8 mouse cellular contexts compared by ENCODE assay signal in genomic region chr17:45618941-45619385, GRCm38 (mm10). TPM values are rescaled to one million over a fixed set of nuclear protein-coding genes. Genes with fewer than 3 reads are reported as not detected.
DNase-seq lines count a peak whose midpoint lies in the region; ATAC-seq and TF ChIP-seq lines count a peak whose summit lies in the region.

No protein-coding gene starts in this region.

- no peaks in the 10 kb centered on the region for H3K36me3 ChIP-seq in testis, adult 2 months (ENCODE audit: control insufficient read depth, insufficient read depth, low read length)
- H3K36me3 ChIP-seq in heart, adult 2 months (ENCODE audit: control insufficient read depth, insufficient read depth, low read length): no peaks in the 10 kb centered on the region
- no peaks in the 10 kb centered on the region for H3K36me3 ChIP-seq in stomach, embryonic 16.5 days (ENCODE audit: control insufficient read depth, insufficient read depth, low read length)

- peak; percentile 73; the same call in 1 of the 2 replicates for ATAC-seq in stomach, embryonic 16.5 days (ENCODE audit: insufficient read depth, low FRiP score)

- H3K4me1 ChIP-seq in testis, adult 2 months (ENCODE audit: control insufficient read depth, insufficient read depth, low read length): peaks cover 14% of the 10 kb centered on the region
- peaks cover 3% of the 10 kb centered on the region for H3K4me1 ChIP-seq in heart, adult 2 months (ENCODE audit: control insufficient read depth, insufficient read depth, low read length)
- peaks cover 2% of the 10 kb centered on the region; the same call in 1 of the 2 replicates for H3K4me1 ChIP-seq in lung, adult 2 months (ENCODE audit: control insufficient read depth, insufficient read depth, low read length)
- H3K4me1 ChIP-seq in stomach, embryonic 16.5 days (ENCODE audit: control insufficient read depth, insufficient read depth, low read length): peaks cover 12% of the 10 kb centered on the region

- WGBS in heart, adult 2 months: 31% methylated on average over 8 of the region's 8 CpGs
- 32% methylated on average over 8 of the region's 8 CpGs for WGBS in lung, adult 2 months
- WGBS in stomach, embryonic 16.5 days: 27% methylated on average over 8 of the region's 8 CpGs

- no peak for DNase-seq in testis, postnatal 10 days (ENCODE audit: low spot score)
- peak; percentile 75 for DNase-seq in heart, adult 2 months
- DNase-seq in kidney, adult 11 months: peak; percentile 59
- DNase-seq in lung, adult 2 months: no peak
- no peak for DNase-seq in left cerebral cortex, postnatal 36 days (ENCODE audit: low spot score in 2 of 2)
- DNase-seq in layer of hippocampus, postnatal 25 days (ENCODE audit: extremely low spot score in 1 of 2, low spot score in 1 of 2): no peak

- no peak for TF ChIP-seq CTCF in testis, adult 2 months (IDR thresholded peaks at IDR 0.05; ENCODE audit: control insufficient read depth, insufficient read depth, insufficient replicate concordance, low read depth, low read length)
- TF ChIP-seq CTCF in heart, adult 2 months (IDR thresholded peaks at IDR 0.05): no peak
- TF ChIP-seq CTCF in lung, adult 2 months (IDR thresholded peaks at IDR 0.05; ENCODE audit: insufficient read depth, low read length): no peak

- peak overlapping the region; percentile 44; the same call in 1 of the 2 replicates for H3K27ac ChIP-seq in testis, adult 2 months (ENCODE audit: control insufficient read depth, insufficient read depth, low read depth, low read length)
- H3K27ac ChIP-seq in heart, adult 2 months: peak overlapping the region; percentile 88
- H3K27ac ChIP-seq in stomach, embryonic 16.5 days (ENCODE audit: low read length): peak overlapping the region; percentile 80

- peak overlapping the region; percentile 44 for H3K4me3 ChIP-seq in testis, adult 2 months (ENCODE audit: control insufficient read depth, low read depth, low read length)
- H3K4me3 ChIP-seq in heart, adult 2 months: peak overlapping the region; percentile 36
- peak overlapping the region; percentile 43 for H3K4me3 ChIP-seq in lung, adult 2 months (replicated peaks; ENCODE audit: extremely low read depth, low read depth, low read length)
- H3K4me3 ChIP-seq in stomach, embryonic 16.5 days (replicated peaks; ENCODE audit: low read length): peak overlapping the region; percentile 23; the same call in 1 of the 2 replicates

- peak overlapping the region; percentile 54 for H3K9ac ChIP-seq in heart, adult 2 months (ENCODE audit: low read depth, low read length)
- H3K9ac ChIP-seq in stomach, embryonic 16.5 days (ENCODE audit: low read length): peak overlapping the region; percentile 57; the same call in 1 of the 2 replicates

- no peak for TF ChIP-seq POLR2A in testis, adult 2 months (IDR thresholded peaks at IDR 0.05; ENCODE audit: control insufficient read depth, low read depth, low read length)
- TF ChIP-seq POLR2A in heart, adult 2 months (IDR thresholded peaks at IDR 0.05; ENCODE audit: insufficient read depth, low read depth, low read length): peak; percentile 24; the same call in 1 of the 2 replicates
- peak; percentile 11; the same call in 1 of the 2 replicates for TF ChIP-seq POLR2A in lung, adult 2 months (IDR thresholded peaks at IDR 0.05; ENCODE audit: borderline replicate concordance, extremely low read depth, low read depth, low read length)

- H3K9me3 ChIP-seq in stomach, embryonic 16.5 days (replicated peaks; ENCODE audit: control insufficient read depth, low read length): no peaks in the 10 kb centered on the region

- intact Hi-C loops in heart, adult 2 months (cut with DNase I): loop anchor here (2.0 kb wide), 1 partner anchor 34 kb away; no protein-coding TSS in a partner anchor
- intact Hi-C loops in left cerebral cortex, postnatal 36 days (cut with DNase I): no loop called here

- no peak for TF ChIP-seq EP300 in heart, adult 2 months (IDR thresholded peaks at IDR 0.05; ENCODE audit: insufficient read depth, low read depth, low read length)

- H3K79me2 ChIP-seq in heart, adult 2 months (replicated peaks; ENCODE audit: control insufficient read depth, insufficient read depth, low read length): no peaks in the 10 kb centered on the region

- H3K4me2 ChIP-seq in stomach, embryonic 16.5 days (ENCODE audit: low read depth, low read length): peak overlapping the region; percentile 51

- no peaks in the 10 kb centered on the region for H3K27me3 ChIP-seq in testis, adult 2 months (ENCODE audit: control insufficient read depth, insufficient read depth, low read length)
- no peaks in the 10 kb centered on the region for H3K27me3 ChIP-seq in heart, adult 2 months (ENCODE audit: control insufficient read depth, insufficient read depth, low read length)
- no peaks in the 10 kb centered on the region for H3K27me3 ChIP-seq in stomach, embryonic 16.5 days (ENCODE audit: control insufficient read depth, insufficient read depth, low read length)

RNA-seq across cellular contexts. Expression of gene Mymx, which starts 17.1 kb away (rescaled TPM):
- 3.4 and 4.4 TPM in 2 replicates for polyA plus RNA-seq in testis, adult 2 months (2012; rRNA removed)
- total RNA-seq in heart, adult 2 months (2021): not detected
- polyA plus RNA-seq in heart, adult 2 months (2012; rRNA removed): not detected in 2 replicates
- not detected in 2 replicates for polyA plus RNA-seq in lung, adult 2 months (2012; rRNA removed)
- 0.67 and 3.5 TPM in 2 replicates for polyA plus RNA-seq in stomach, embryonic 16.5 days (2015; fragmentation: Nextera tagmentation; extraction: Ambion mirVana)
- not detected for total RNA-seq in left cerebral cortex, postnatal 36 days (2021)
- total RNA-seq in layer of hippocampus, postnatal 25 days (2021): not detected

RNA-seq across cellular contexts. Expression of gene Slc29a1, which starts 19.6 kb away (rescaled TPM):
- polyA plus RNA-seq in testis, adult 2 months (2012; rRNA removed): 138 and 143 TPM in 2 replicates
- 10 to 100 TPM; 80.3 to 84.6 TPM for total RNA-seq in heart, adult 2 months (2021)
- 160 and 184 TPM in 2 replicates for polyA plus RNA-seq in heart, adult 2 months (2012; rRNA removed)
- polyA plus RNA-seq in lung, adult 2 months (2012; rRNA removed): 185 and 186 TPM in 2 replicates
- 85.3 and 90.0 TPM in 2 replicates for polyA plus RNA-seq in stomach, embryonic 16.5 days (2015; fragmentation: Nextera tagmentation; extraction: Ambion mirVana)
- 10 to 100 TPM; 17.1 to 23.2 TPM for total RNA-seq in left cerebral cortex, postnatal 36 days (2021)
- total RNA-seq in layer of hippocampus, postnatal 25 days (2021): 10 to 100 TPM; 19.0 to 19.9 TPM

RNA-seq across cellular contexts. Expression of gene Capn11, which starts 40.2 kb away (rescaled TPM):
- 28.2 and 28.4 TPM in 2 replicates for polyA plus RNA-seq in testis, adult 2 months (2012; rRNA removed)
- total RNA-seq in heart, adult 2 months (2021): under 1 TPM in 1 of 2 experiments, not detected in 1; 0.59 TPM
- not detected in 2 replicates for polyA plus RNA-seq in heart, adult 2 months (2012; rRNA removed)
- polyA plus RNA-seq in lung, adult 2 months (2012; rRNA removed): not detected in 2 replicates
- polyA plus RNA-seq in stomach, embryonic 16.5 days (2015; fragmentation: Nextera tagmentation; extraction: Ambion mirVana): 0.36 and 0.45 TPM in 2 replicates
- under 1 TPM; 0.12 to 0.66 TPM for total RNA-seq in left cerebral cortex, postnatal 36 days (2021)
- total RNA-seq in layer of hippocampus, postnatal 25 days (2021): under 1 TPM; 0.19 to 0.20 TPM

RNA-seq across cellular contexts. Expression of gene Hsp90ab1, which starts 45.9 kb away (rescaled TPM):
- 99.1 and 109 TPM in 2 replicates for polyA plus RNA-seq in testis, adult 2 months (2012; rRNA removed)
- 1,000 to 10,000 TPM; 1,183 to 1,319 TPM for total RNA-seq in heart, adult 2 months (2021)
- polyA plus RNA-seq in heart, adult 2 months (2012; rRNA removed): 464 and 736 TPM in 2 replicates
- 212 and 340 TPM in 2 replicates for polyA plus RNA-seq in lung, adult 2 months (2012; rRNA removed)
- polyA plus RNA-seq in stomach, embryonic 16.5 days (2015; fragmentation: Nextera tagmentation; extraction: Ambion mirVana): 1,400 and 1,468 TPM in 2 replicates
- 1,000 to 10,000 TPM; 1,413 to 1,526 TPM for total RNA-seq in left cerebral cortex, postnatal 36 days (2021)
- total RNA-seq in layer of hippocampus, postnatal 25 days (2021): 1,000 to 10,000 TPM; 1,671 to 1,815 TPM

RNA-seq across cellular contexts. Expression of gene Slc35b2, which starts 55.3 kb away (rescaled TPM):
- polyA plus RNA-seq in testis, adult 2 months (2012; rRNA removed): 26.6 and 35.6 TPM in 2 replicates
- 10 to 100 TPM; 23.4 to 24.0 TPM for total RNA-seq in heart, adult 2 months (2021)
- 45.1 and 49.2 TPM in 2 replicates for polyA plus RNA-seq in heart, adult 2 months (2012; rRNA removed)
- polyA plus RNA-seq in lung, adult 2 months (2012; rRNA removed): 89.9 and 102 TPM in 2 replicates
- polyA plus RNA-seq in stomach, embryonic 16.5 days (2015; fragmentation: Nextera tagmentation; extraction: Ambion mirVana): 115 and 117 TPM in 2 replicates
- 10 to 100 TPM; 24.7 to 33.0 TPM for total RNA-seq in left cerebral cortex, postnatal 36 days (2021)
- total RNA-seq in layer of hippocampus, postnatal 25 days (2021): 10 to 100 TPM; 36.1 to 38.7 TPM

Comparison
In these comparisons a context has a peak if more than half of its experiments do, and no peak if none do; other contexts are left out.
1. DNase-seq: peak in heart, adult 2 months (2 of 2) and kidney, adult 11 months (single experiment); none in testis, postnatal 10 days (single experiment), lung, adult 2 months (single experiment), left cerebral cortex, postnatal 36 days (0 of 2) and layer of hippocampus, postnatal 25 days (0 of 2).
2. RNA of gene Capn11, which starts 40.2 kb away (polyA plus RNA-seq): 28.2 to 28.4 TPM in testis, adult 2 months; 0.36 to 0.45 TPM in stomach, embryonic 16.5 days, not detected in heart, adult 2 months and not detected in lung, adult 2 months; every median in the first group is over 10 times any median in the second.
3. Peak in every context shown above with its lines, with median percentiles within 50 percentile points of each other: H3K27ac ChIP-seq and H3K4me3 ChIP-seq.